Mouse (Mus musculus) MEL (cell line): ENCODE results near the gene Pea15a. TPM values are rescaled to one million over a fixed set of nuclear protein-coding genes. Genes with fewer than 3 reads are reported as not detected.

Experiments
- DNase-seq: peaks from one replicate; pipeline ENCODE4 v3.0.0; 2011; ENCODE audit warnings: low read depth, low spot score
- H3K27ac ChIP-seq: 2 replicates; pipeline ENCODE4 v1.5.1; 2012; ENCODE audit warnings: low read depth, mild to moderate bottlenecking, control low read depth, low read length, moderate library complexity; ENCODE audit not compliant: control insufficient read depth
- H3K27me3 ChIP-seq, 2 experiments: fragments of 150-350 bp in 1 of 2; sonication (generic) in 1 of 2; 2 replicates each; pipeline ENCODE4 v1.6.1; 2012; ENCODE audit warnings: low read length in 2 of 2, mild to moderate bottlenecking in 2 of 2, improper control_type of control experiment in 1 of 2, moderate library complexity in 1 of 2; ENCODE audit not compliant: insufficient read depth in 2 of 2, control insufficient read depth in 1 of 2
- H3K36me3 ChIP-seq, 2 experiments: 2 replicates each; pipeline ENCODE4 v1.6.1; 2012 to 2014; ENCODE audit warnings: low read length in 2 of 2, improper control_type of control experiment in 1 of 2, inconsistent platforms in 1 of 2, mild to moderate bottlenecking in 1 of 2; ENCODE audit not compliant: insufficient read depth in 2 of 2, control insufficient read depth in 1 of 2
- H3K4me1 ChIP-seq, 2 experiments: fragments of 150-350 bp in 1 of 2; sonication (generic) in 1 of 2; 2 replicates each; pipeline ENCODE4 v1.6.1; 2012; ENCODE audit warnings: low read length in 2 of 2, improper control_type of control experiment in 1 of 2, mild to moderate bottlenecking in 1 of 2; ENCODE audit not compliant: insufficient read depth in 2 of 2, control insufficient read depth in 1 of 2
- H3K4me3 ChIP-seq, 2 experiments: fragments of 150-350 bp in 1 of 2; sonication (generic) in 1 of 2; 2 replicates each; pipeline ENCODE4 v1.5.1; 2012; ENCODE audit warnings: low read depth in 2 of 2, low read length in 2 of 2, mild to moderate bottlenecking in 2 of 2, moderate library complexity in 2 of 2, control low read depth in 1 of 2, improper control_type of control experiment in 1 of 2; ENCODE audit not compliant: control insufficient read depth in 1 of 2, insufficient read depth in 1 of 2
- H3K79me2 ChIP-seq: 2 replicates; pipeline ENCODE4 v1.6.1; 2012; ENCODE audit warnings: mild to moderate bottlenecking, low read length, moderate library complexity; ENCODE audit not compliant: control insufficient read depth, poor library complexity, insufficient read depth
- H3K9ac ChIP-seq: 2 replicates; pipeline ENCODE4 v1.6.1; 2012; ENCODE audit warnings: low read depth, mild to moderate bottlenecking, control low read depth, low read length, moderate library complexity; ENCODE audit not compliant: control insufficient read depth, poor library complexity, severe bottlenecking
- H3K9me3 ChIP-seq: fragments of 150-350 bp; sonication (generic); replicated peaks from 2 replicates; pipeline ENCODE4 v1.6.1; 2012; ENCODE audit warnings: mild to moderate bottlenecking, low read length, improper control_type of control experiment, moderate library complexity; ENCODE audit not compliant: insufficient read depth
- BHLHE40 ChIP-seq: IDR thresholded peaks from 2 replicates; pipeline ENCODE4 v1.6.1; 2012; ENCODE audit warnings: low read depth, mild to moderate bottlenecking, inconsistent platforms, low read length, improper control_type of control experiment, borderline replicate concordance
- CHD1 ChIP-seq: IDR thresholded peaks from 2 replicates; pipeline ENCODE4 v1.6.1; 2012; ENCODE audit warnings: low read depth, mild to moderate bottlenecking, inconsistent platforms, low read length, improper control_type of control experiment
- CHD2 ChIP-seq: IDR thresholded peaks from 2 replicates; pipeline ENCODE4 v1.6.1; 2011; ENCODE audit warnings: low read length, improper control_type of control experiment
- CTCF ChIP-seq, 3 experiments: IDR thresholded peaks in 2 of 3; conservative IDR thresholded peaks in 1 of 3; 2 replicates each; pipeline ENCODE4 v1.5.1; 2011 to 2012; ENCODE audit warnings: low read length in 3 of 3, low read depth in 2 of 3, mild to moderate bottlenecking in 2 of 3, improper control_type of control experiment in 1 of 3, inconsistent platforms in 1 of 3, mixed read lengths in 1 of 3, moderate library complexity in 1 of 3; ENCODE audit not compliant: control insufficient read depth in 1 of 3, insufficient read depth in 1 of 3, poor library complexity in 1 of 3, severe bottlenecking in 1 of 3
- E2F4 ChIP-seq: IDR thresholded peaks from 2 replicates; pipeline ENCODE4 v1.6.1; 2011; ENCODE audit warnings: low read depth, low read length, improper control_type of control experiment, borderline replicate concordance
- ELF1 ChIP-seq: IDR thresholded peaks from 2 replicates; pipeline ENCODE4 v1.6.1; 2014; ENCODE audit warnings: low read depth, mild to moderate bottlenecking, inconsistent platforms, low read length, improper control_type of control experiment, moderate library complexity
- EP300 ChIP-seq, 2 experiments: IDR thresholded peaks; 2 replicates each; pipeline ENCODE4 v1.6.1; 2011; ENCODE audit warnings: improper control_type of control experiment in 2 of 2, low read length in 2 of 2, low read depth in 1 of 2, mild to moderate bottlenecking in 1 of 2
- GABPA ChIP-seq: IDR thresholded peaks from 2 replicates; pipeline ENCODE4 v1.6.1; 2012; ENCODE audit warnings: low read depth, mild to moderate bottlenecking, inconsistent platforms, low read length, improper control_type of control experiment, moderate library complexity
- GATA1 ChIP-seq: IDR thresholded peaks from 2 replicates; pipeline ENCODE4 v1.6.1; 2011; ENCODE audit warnings: low read depth, low read length, improper control_type of control experiment
- JUND ChIP-seq: IDR thresholded peaks from 2 replicates; pipeline ENCODE4 v1.6.1; 2011; ENCODE audit warnings: low read depth, mild to moderate bottlenecking, improper control_type of control experiment, low read length
- KAT2A ChIP-seq: conservative IDR thresholded peaks from 2 replicates; pipeline ENCODE4 v1.6.1; 2012; ENCODE audit warnings: low read depth, low read length, improper control_type of control experiment, inconsistent platforms
- MAFK ChIP-seq: IDR thresholded peaks from 2 replicates; pipeline ENCODE4 v1.6.1; 2011; ENCODE audit warnings: low read depth, mild to moderate bottlenecking, low read length, improper control_type of control experiment, borderline replicate concordance
- MAX ChIP-seq: IDR thresholded peaks from 2 replicates; pipeline ENCODE4 v1.6.1; 2011; ENCODE audit warnings: low read length, improper control_type of control experiment
- MAZ ChIP-seq: IDR thresholded peaks from 2 replicates; pipeline ENCODE4 v1.6.1; 2012; ENCODE audit warnings: low read depth, mild to moderate bottlenecking, inconsistent platforms, low read length, improper control_type of control experiment
- MEF2A ChIP-seq: IDR thresholded peaks from 2 replicates; pipeline ENCODE4 v1.6.1; 2014; ENCODE audit warnings: low read depth, mild to moderate bottlenecking, inconsistent platforms, low read length, improper control_type of control experiment; ENCODE audit not compliant: poor library complexity, insufficient replicate concordance, severe bottlenecking; ENCODE audit errors: extremely low read depth
- MXI1 ChIP-seq: IDR thresholded peaks from 2 replicates; pipeline ENCODE4 v1.6.1; 2011; ENCODE audit warnings: mild to moderate bottlenecking, low read depth, low read length, improper control_type of control experiment
- MYB ChIP-seq: IDR thresholded peaks from 2 replicates; pipeline ENCODE4 v1.6.1; 2011; ENCODE audit warnings: mild to moderate bottlenecking, low read depth, low read length, improper control_type of control experiment
- NELFE ChIP-seq: IDR thresholded peaks from 2 replicates; pipeline ENCODE4 v1.6.1; 2011; ENCODE audit warnings: low read depth, low read length, improper control_type of control experiment
- NRF1 ChIP-seq: IDR thresholded peaks from 2 replicates; pipeline ENCODE4 v1.6.1; 2014; ENCODE audit warnings: low read depth, mild to moderate bottlenecking, inconsistent platforms, low read length, improper control_type of control experiment, moderate library complexity; ENCODE audit not compliant: poor library complexity, insufficient read depth, severe bottlenecking
- POLR2A ChIP-seq, 2 experiments: IDR thresholded peaks; 2 replicates each; pipeline ENCODE4 v1.6.1; 2011 to 2012; ENCODE audit warnings: low read length in 2 of 2, mild to moderate bottlenecking in 2 of 2, control low read depth in 1 of 2, improper control_type of control experiment in 1 of 2, low read depth in 1 of 2, moderate library complexity in 1 of 2; ENCODE audit not compliant: control insufficient read depth in 1 of 2, insufficient read depth in 1 of 2, poor library complexity in 1 of 2
- POLR2AphosphoS2 ChIP-seq: IDR thresholded peaks from 2 replicates; pipeline ENCODE4 v1.6.1; 2011; ENCODE audit warnings: low read length, improper control_type of control experiment
- POLR2AphosphoS5 ChIP-seq: IDR thresholded peaks from 2 replicates; pipeline ENCODE4 v1.6.1; 2012; ENCODE audit warnings: low read depth, borderline replicate concordance, mild to moderate bottlenecking, inconsistent platforms, low read length, moderate library complexity, mixed read lengths
- RAD21 ChIP-seq: IDR thresholded peaks from 2 replicates; pipeline ENCODE4 v1.6.1; 2011; ENCODE audit warnings: mild to moderate bottlenecking, low read depth, low read length, improper control_type of control experiment
- RCOR1 ChIP-seq: IDR thresholded peaks from 2 replicates; pipeline ENCODE4 v1.6.1; 2012; ENCODE audit warnings: low read depth, mild to moderate bottlenecking, inconsistent platforms, low read length, improper control_type of control experiment
- SIN3A ChIP-seq: IDR thresholded peaks from 2 replicates; pipeline ENCODE4 v1.6.1; 2012; ENCODE audit warnings: low read length, improper control_type of control experiment, inconsistent platforms
- SMC3 ChIP-seq: IDR thresholded peaks from 2 replicates; pipeline ENCODE4 v1.6.1; 2011; ENCODE audit warnings: low read depth, low read length, improper control_type of control experiment
- TAL1 ChIP-seq: IDR thresholded peaks from 2 replicates; pipeline ENCODE4 v1.6.1; 2012; ENCODE audit warnings: mild to moderate bottlenecking, inconsistent platforms, low read length, moderate library complexity, mixed read lengths
- TCF12 ChIP-seq: IDR thresholded peaks from 2 replicates; pipeline ENCODE4 v1.6.1; 2014; ENCODE audit warnings: low read depth, mild to moderate bottlenecking, inconsistent platforms, low read length, improper control_type of control experiment, moderate library complexity
- UBTF ChIP-seq: IDR thresholded peaks from 2 replicates; pipeline ENCODE4 v1.6.1; 2012; ENCODE audit warnings: low read depth, mild to moderate bottlenecking, inconsistent platforms, low read length, improper control_type of control experiment, moderate library complexity, borderline replicate concordance; ENCODE audit not compliant: insufficient read depth
- USF1 ChIP-seq: IDR thresholded peaks from 2 replicates; pipeline ENCODE4 v1.6.1; 2014; ENCODE audit warnings: low read depth, mild to moderate bottlenecking, inconsistent platforms, low read length, improper control_type of control experiment, moderate library complexity
- USF2 ChIP-seq, 2 experiments: IDR thresholded peaks; 2 replicates each; pipeline ENCODE4 v1.6.1; 2011 to 2012; ENCODE audit warnings: improper control_type of control experiment in 2 of 2, low read length in 2 of 2, borderline replicate concordance in 1 of 2, inconsistent platforms in 1 of 2, low read depth in 1 of 2, mild to moderate bottlenecking in 1 of 2; ENCODE audit not compliant: insufficient read depth in 1 of 2
- ZNF384 ChIP-seq: IDR thresholded peaks from 2 replicates; pipeline ENCODE4 v1.6.1; 2012; ENCODE audit warnings: low read depth, mild to moderate bottlenecking, inconsistent platforms, low read length, improper control_type of control experiment
- polyA plus RNA-seq, 2 experiments: library from polyadenylated mRNA; stranded (reverse) in 1 of 2; unstranded in 1 of 2; fragments of >175 nt in 1 of 2; fragments of >200 nt in 1 of 2; gene quantifications; 2 replicates each; pipeline versions ENCODE4 v1.2.1 to v1.2.4; 2012; ENCODE audit warnings: low replicate concordance in 2 of 2, low read depth in 1 of 2; ENCODE audit not compliant: insufficient read length in 2 of 2, insufficient read depth in 1 of 2, missing spikeins in 1 of 2
- total RNA-seq: library from RNA; depleted of rRNA; stranded (reverse); fragments of 300-350 nt; gene quantifications from 2 replicates; pipeline ENCODE4 v1.2.3, GENCODE M21; 2012

Gene Pea15a
- total and polyA plus RNA-seq, 3 experiments = 2.4 to 7.5 TPM; not detected in 1

- TF ChIP-seq NRF1 (no peak), GABPA (no peak), TCF12 (no peak), RAD21 (no peak), TAL1 (peak; percentile 45), MXI1 (peak; percentile 49), CHD2 (no peak)
Observed at GRCm38 (mm10) chr1:172148279-172148954, 58.2 kb downstream of the Pea15a start (continued).

- peak; percentile 98 for DNase-seq
- H3K4me1 ChIP-seq = peaks cover 0 to 10% of the 10 kb centered on the region in 2 experiments; a peak in 3 of 4 replicates
- H3K9me3 ChIP-seq = no peaks in the 10 kb centered on the region
- no peaks in the 10 kb centered on the region for H3K27me3 ChIP-seq
- H3K9ac ChIP-seq = peak within 1 kb of the TSS; percentile 99
- peak within 1 kb of the TSS; percentile 86 to 99 for H3K4me3 ChIP-seq
- H3K27ac ChIP-seq = peak within 1 kb of the TSS; percentile 93
- H3K36me3 ChIP-seq = peaks cover 3 to 14% of the 10 kb centered on the region in 2 experiments
- peaks cover 26% of the 10 kb centered on the region for H3K79me2 ChIP-seq
- TF ChIP-seq UBTF (peak; percentile 18; the same call in 1 of the 2 replicates), MAX (no peak), RCOR1 (no peak), MXI1 (peak; percentile 78), POLR2AphosphoS2 (peak; percentile 95; the same call in 1 of the 2 replicates), MYB (no peak), SIN3A (peak; percentile 73), POLR2AphosphoS5 (peak; percentile 72; the same call in 1 of the 2 replicates), SMC3 (no peak), MAFK (no peak), USF2 (IDR thresholded peaks at IDR 0.05; ENCODE audit: borderline replicate concordance in 1 of 2, insufficient read depth in 1 of 2, low read depth in 1 of 2, low read length in 2 of 2) (no peak), ZNF384 (no peak), GABPA (no peak), MEF2A (0 out of 2 replicates have a peak, but pooled peaks have one; percentile 57), GATA1 (no peak), E2F4 (no peak), POLR2A (IDR thresholded peaks at IDR 0.05; ENCODE audit: control insufficient read depth in 1 of 2, insufficient read depth in 1 of 2, low read depth in 1 of 2, low read length in 2 of 2, poor library complexity in 1 of 2) (peak; percentile 94 to 97), USF1 (no peak; the same call in 1 of the 2 replicates), RAD21 (no peak), TCF12 (peak; percentile 87), CHD1 (no peak), NRF1 (peak; percentile 93), EP300 (IDR thresholded peaks at IDR 0.05; ENCODE audit: low read depth in 1 of 2, low read length in 2 of 2) (peak in 1 of 2 experiments; percentile 28; a peak in 1 of 4 replicates), BHLHE40 (no peak), NELFE (peak; percentile 92), ELF1 (no peak), CTCF (IDR thresholded peaks at IDR 0.05 in 2 of 3, conservative IDR thresholded peaks at IDR 0.05 in 1 of 3; ENCODE audit: control insufficient read depth in 1 of 3, insufficient read depth in 1 of 3, low read depth in 2 of 3, low read length in 3 of 3, poor library complexity in 1 of 3, severe bottlenecking in 1 of 3) (no peak), KAT2A (peak; percentile 90), MAZ (0 out of 2 replicates have a peak, but pooled peaks have one; percentile 52), JUND (no peak)
Observed at GRCm38 (mm10) chr1:172147835-172148278, 58.7 kb downstream of the Pea15a start, which contains the start of gene Dcaf8. TSS of gene Dcaf8 (plus strand) at chr1:172148084.
